Mouse (Mus musculus): ENCODE measurements around the gene Gm49388. TPM values are rescaled to one million over a fixed set of nuclear protein-coding genes. Genes with fewer than 3 reads are reported as not detected.

The Gm49388 gene
- polyA plus RNA-seq, 1 experiment: 1.4 TPM

DNA sequence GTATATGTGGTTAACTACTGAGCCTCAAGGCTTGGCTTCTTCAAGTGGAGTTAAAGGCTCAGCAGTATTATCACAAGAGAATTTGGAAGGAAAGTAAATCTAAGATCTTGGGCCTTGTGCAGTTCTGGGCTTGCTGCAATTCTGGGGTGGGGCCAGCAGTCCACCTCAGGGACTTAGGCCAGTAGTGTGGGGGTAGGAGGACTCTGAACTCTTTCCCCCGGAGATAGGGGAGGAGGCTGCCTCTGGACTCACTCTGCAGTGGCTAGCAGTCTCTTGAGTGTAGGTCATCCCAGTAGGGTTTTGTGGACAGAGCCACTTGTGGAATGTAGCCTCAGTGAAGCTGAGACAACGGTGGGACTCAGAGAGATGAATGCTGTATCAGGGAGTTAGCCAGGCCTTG, 19.7 kb upstream of the Gm49388 start:
- Histone ChIP-seq H3K36me3 (ENCODE audit: control insufficient read depth, insufficient read depth) (peaks cover 43% of the 10 kb centered on the region), H3K27me3 (ENCODE audit: control insufficient read depth, insufficient read depth, insufficient read length) (no peaks in the 10 kb centered on the region), H3K4me3 (ENCODE audit: insufficient read depth, poor library complexity, severe bottlenecking) (no peak overlapping the region), H3K79me3 (ENCODE audit: low read depth) (no peaks in the 10 kb centered on the region), H3K79me2 (ENCODE audit: control insufficient read depth, insufficient read depth) (peaks cover 7% of the 10 kb centered on the region), H3ac (ENCODE audit: control insufficient read depth, insufficient read length, low read depth) (no peak overlapping the region)
- TF ChIP-seq CEBPB (IDR thresholded peaks at IDR 0.05; ENCODE audit: low read depth) (no peak), CTCF (IDR thresholded peaks at IDR 0.05; ENCODE audit: control insufficient read depth, insufficient read depth, insufficient read length) (no peak), MYOD1 (IDR thresholded peaks at IDR 0.05; ENCODE audit: control insufficient read depth, insufficient read length, low read depth) (no peak), FOSL1 (IDR thresholded peaks at IDR 0.05; ENCODE audit: insufficient read depth, low read length, poor library complexity, severe bottlenecking) (no peak), MYOG (IDR thresholded peaks at IDR 0.05; ENCODE audit: control insufficient read depth, extremely low read depth, insufficient read length) (no peak), MAX (IDR thresholded peaks at IDR 0.05) (no peak), USF1 (IDR thresholded peaks at IDR 0.05; ENCODE audit: low read depth) (no peak)

DNA sequence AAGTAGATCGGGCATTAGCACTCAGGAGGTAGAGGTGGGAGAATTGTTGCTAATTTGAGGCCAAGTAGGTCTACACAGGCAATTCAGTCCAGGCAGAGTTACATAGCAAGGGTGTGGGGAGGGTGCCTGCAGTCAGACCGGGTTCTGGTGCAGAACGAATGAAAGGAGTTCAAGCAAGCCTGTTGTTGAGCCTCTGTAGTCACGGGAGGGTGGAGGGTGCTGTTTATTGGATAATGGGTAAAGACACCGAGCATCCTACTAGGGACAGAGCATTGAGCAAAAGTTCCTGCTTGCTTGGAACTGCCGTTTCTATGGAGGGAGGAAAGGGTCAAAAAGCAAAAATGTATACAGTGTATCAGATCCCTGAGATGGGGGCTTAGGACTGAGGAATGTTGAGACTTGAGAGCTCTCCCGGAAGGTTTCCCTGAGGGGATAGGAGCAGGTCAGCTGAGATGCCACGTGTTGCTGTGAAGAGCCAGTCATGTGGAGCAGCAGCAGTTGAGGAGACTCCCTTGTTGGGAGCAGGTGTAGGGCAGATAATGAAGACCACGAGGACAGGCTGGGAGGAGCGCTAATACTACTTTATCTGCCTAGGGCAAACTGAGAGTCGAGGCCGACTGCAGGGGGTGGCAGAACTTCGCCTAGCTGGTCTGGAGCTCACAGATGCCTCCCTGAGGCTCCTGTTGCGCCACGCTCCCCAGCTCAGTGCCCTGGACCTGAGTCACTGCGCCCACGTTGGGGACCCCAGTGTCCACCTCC, 18.4 kb upstream of the Gm49388 start:
- Histone ChIP-seq H3K4me3 (ENCODE audit: insufficient read depth, poor library complexity, severe bottlenecking) (no peak overlapping the region), H3K79me2 (ENCODE audit: control insufficient read depth, insufficient read depth) (peaks cover 12% of the 10 kb centered on the region), H3K36me3 (ENCODE audit: control insufficient read depth, insufficient read depth) (peaks cover 37% of the 10 kb centered on the region), H3K27me3 (ENCODE audit: control insufficient read depth, insufficient read depth, insufficient read length) (no peaks in the 10 kb centered on the region), H3K79me3 (ENCODE audit: low read depth) (no peaks in the 10 kb centered on the region), H3ac (ENCODE audit: control insufficient read depth, insufficient read length, low read depth) (no peak overlapping the region)
- TF ChIP-seq CTCF (IDR thresholded peaks at IDR 0.05; ENCODE audit: control insufficient read depth, insufficient read depth, insufficient read length) (no peak), MAX (IDR thresholded peaks at IDR 0.05) (no peak), USF1 (IDR thresholded peaks at IDR 0.05; ENCODE audit: low read depth) (no peak), MYOD1 (IDR thresholded peaks at IDR 0.05; ENCODE audit: control insufficient read depth, insufficient read length, low read depth) (no peak), CEBPB (IDR thresholded peaks at IDR 0.05; ENCODE audit: low read depth) (no peak), MYOG (IDR thresholded peaks at IDR 0.05; ENCODE audit: control insufficient read depth, extremely low read depth, insufficient read length) (no peak), FOSL1 (IDR thresholded peaks at IDR 0.05; ENCODE audit: insufficient read depth, low read length, poor library complexity, severe bottlenecking) (no peak)

DNA sequence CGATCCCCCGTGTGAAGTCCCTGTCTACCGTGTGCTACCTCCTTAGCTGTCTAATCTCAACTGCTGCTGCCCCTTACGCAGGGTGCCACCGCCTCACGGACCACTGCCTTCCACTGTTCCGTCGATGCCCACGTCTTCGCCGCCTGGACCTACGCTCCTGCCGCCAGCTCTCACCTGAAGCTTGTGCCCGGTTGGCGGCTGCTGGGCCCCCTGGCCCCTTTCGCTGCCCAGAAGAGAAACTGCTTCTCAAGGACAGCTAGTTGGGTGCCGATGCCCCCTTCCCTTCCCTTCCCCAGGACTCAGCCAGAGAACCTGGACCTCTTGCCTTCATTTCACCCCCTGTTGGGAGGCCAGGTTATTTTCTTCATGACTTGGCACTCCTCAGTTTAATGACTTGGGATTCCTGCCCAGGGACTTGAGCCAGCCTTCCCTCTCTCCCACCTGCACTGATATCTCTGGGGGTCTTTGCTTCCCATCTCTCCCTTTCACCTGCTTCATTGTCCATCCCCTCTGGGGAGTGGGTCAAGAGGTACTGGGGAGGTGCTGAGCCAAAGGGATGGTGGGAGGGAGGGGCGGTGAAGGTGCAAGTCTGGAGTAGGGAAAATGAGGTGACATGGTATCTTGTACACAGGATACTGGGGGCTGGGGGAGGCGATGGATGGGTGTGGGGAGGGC, 17.6 kb upstream of the Gm49388 start:
- Histone ChIP-seq H3K27me3 (ENCODE audit: control insufficient read depth, insufficient read depth, insufficient read length) (no peaks in the 10 kb centered on the region), H3K79me2 (ENCODE audit: control insufficient read depth, insufficient read depth) (peaks cover 12% of the 10 kb centered on the region), H3K4me3 (ENCODE audit: insufficient read depth, poor library complexity, severe bottlenecking) (no peak overlapping the region), H3ac (ENCODE audit: control insufficient read depth, insufficient read length, low read depth) (no peak overlapping the region), H3K36me3 (ENCODE audit: control insufficient read depth, insufficient read depth) (peaks cover 32% of the 10 kb centered on the region), H3K79me3 (ENCODE audit: low read depth) (no peaks in the 10 kb centered on the region)
- no peak for TF ChIP-seq MAX (IDR thresholded peaks at IDR 0.05)
- no peak for TF ChIP-seq CTCF (IDR thresholded peaks at IDR 0.05; ENCODE audit: control insufficient read depth, insufficient read depth, insufficient read length)
- TF ChIP-seq FOSL1 (IDR thresholded peaks at IDR 0.05; ENCODE audit: insufficient read depth, low read length, poor library complexity, severe bottlenecking): no peak
- no peak for TF ChIP-seq USF1 (IDR thresholded peaks at IDR 0.05; ENCODE audit: low read depth)
- TF ChIP-seq MYOD1 (IDR thresholded peaks at IDR 0.05; ENCODE audit: control insufficient read depth, insufficient read length, low read depth): no peak
- TF ChIP-seq CEBPB (IDR thresholded peaks at IDR 0.05; ENCODE audit: low read depth): no peak
- no peak for TF ChIP-seq MYOG (IDR thresholded peaks at IDR 0.05; ENCODE audit: control insufficient read depth, extremely low read depth, insufficient read length)

DNA sequence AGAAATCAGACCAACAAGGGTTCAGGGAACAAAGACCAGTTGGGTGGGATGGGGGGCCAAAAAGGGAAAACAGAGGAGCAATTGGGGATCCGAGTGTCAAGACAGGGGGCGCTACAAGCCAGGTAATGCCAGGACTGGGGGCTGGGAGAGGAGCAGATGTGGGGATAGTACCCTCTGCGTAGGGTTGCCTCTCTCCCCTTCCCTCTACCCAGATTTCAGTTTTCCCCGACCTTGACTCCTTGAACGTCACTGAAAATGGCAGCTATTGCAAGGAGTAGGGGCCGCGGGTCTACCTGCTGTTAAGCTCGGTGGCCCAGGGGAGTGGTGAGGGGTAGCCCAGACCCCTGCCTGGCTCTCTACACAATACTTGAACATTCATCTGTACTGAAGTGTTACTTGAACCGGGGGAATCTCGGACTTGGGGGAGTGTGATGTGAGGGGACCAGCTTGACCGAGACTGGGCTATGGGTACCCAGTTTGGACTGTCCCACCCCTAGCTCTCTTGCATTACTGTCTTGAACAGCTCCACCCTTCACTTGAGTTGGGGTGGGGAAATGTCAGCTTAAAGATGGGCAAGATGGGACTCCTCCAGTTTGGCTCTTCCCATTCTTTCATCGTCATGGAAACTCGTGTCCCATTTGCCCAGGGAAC, 16.9 kb upstream of the Gm49388 start:
- H3K79me2 ChIP-seq (ENCODE audit: control insufficient read depth, insufficient read depth): peaks cover 12% of the 10 kb centered on the region
- H3K79me3 ChIP-seq (ENCODE audit: low read depth): no peaks in the 10 kb centered on the region
- no peak overlapping the region for H3K4me3 ChIP-seq (ENCODE audit: insufficient read depth, poor library complexity, severe bottlenecking)
- H3K27me3 ChIP-seq (ENCODE audit: control insufficient read depth, insufficient read depth, insufficient read length): no peaks in the 10 kb centered on the region
- no peak overlapping the region for H3ac ChIP-seq (ENCODE audit: control insufficient read depth, insufficient read length, low read depth)
- TF ChIP-seq MYOD1 (IDR thresholded peaks at IDR 0.05; ENCODE audit: control insufficient read depth, insufficient read length, low read depth): no peak
- no peak for TF ChIP-seq CEBPB (IDR thresholded peaks at IDR 0.05; ENCODE audit: low read depth)
- TF ChIP-seq USF1 (IDR thresholded peaks at IDR 0.05; ENCODE audit: low read depth): no peak
- no peak for TF ChIP-seq CTCF (IDR thresholded peaks at IDR 0.05; ENCODE audit: control insufficient read depth, insufficient read depth, insufficient read length)
- no peak for TF ChIP-seq FOSL1 (IDR thresholded peaks at IDR 0.05; ENCODE audit: insufficient read depth, low read length, poor library complexity, severe bottlenecking)
- no peak for TF ChIP-seq MYOG (IDR thresholded peaks at IDR 0.05; ENCODE audit: control insufficient read depth, extremely low read depth, insufficient read length)
- TF ChIP-seq MAX (IDR thresholded peaks at IDR 0.05): no peak
- peaks cover 27% of the 10 kb centered on the region for H3K36me3 ChIP-seq (ENCODE audit: control insufficient read depth, insufficient read depth)

DNA sequence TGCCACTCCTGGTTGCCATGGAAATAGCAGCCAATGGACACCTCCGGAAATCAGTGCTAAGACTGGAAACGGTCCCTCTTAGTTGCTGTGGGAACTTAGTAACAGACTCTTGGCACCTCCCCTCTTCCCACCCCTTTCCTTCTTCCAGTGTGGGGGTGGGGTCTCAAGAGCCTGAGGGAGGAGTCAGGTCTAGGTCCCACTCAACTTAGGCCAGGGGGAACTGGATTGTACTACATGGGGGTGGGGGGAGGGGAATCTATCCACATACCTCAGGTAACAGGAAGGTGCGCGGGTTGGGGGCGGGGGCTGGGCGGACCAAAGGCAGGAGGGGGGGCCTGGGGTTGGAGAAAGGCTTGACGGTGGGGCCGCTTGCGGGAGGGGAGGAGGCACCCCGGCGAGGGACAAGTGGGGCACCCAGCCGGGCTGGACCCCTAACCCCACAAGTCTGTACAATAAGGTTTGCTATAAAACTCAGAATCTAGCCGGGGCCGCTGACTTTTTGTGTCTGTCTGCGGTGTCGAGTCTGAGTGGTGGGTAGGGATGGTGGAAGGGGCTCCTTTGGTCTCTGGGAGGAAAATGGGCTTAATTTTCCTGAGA, 16.3 kb upstream of the Gm49388 start:
- TF ChIP-seq FOSL1 (IDR thresholded peaks at IDR 0.05; ENCODE audit: insufficient read depth, low read length, poor library complexity, severe bottlenecking) (no peak), MYOG (IDR thresholded peaks at IDR 0.05; ENCODE audit: control insufficient read depth, extremely low read depth, insufficient read length) (no peak), MAX (IDR thresholded peaks at IDR 0.05) (no peak), CTCF (IDR thresholded peaks at IDR 0.05; ENCODE audit: control insufficient read depth, insufficient read depth, insufficient read length) (no peak), USF1 (IDR thresholded peaks at IDR 0.05; ENCODE audit: low read depth) (no peak), CEBPB (IDR thresholded peaks at IDR 0.05; ENCODE audit: low read depth) (no peak), MYOD1 (IDR thresholded peaks at IDR 0.05; ENCODE audit: control insufficient read depth, insufficient read length, low read depth) (no peak)
- peak overlapping the region; percentile 37 for H3K4me3 ChIP-seq (ENCODE audit: insufficient read depth, poor library complexity, severe bottlenecking)
- peaks cover 12% of the 10 kb centered on the region for H3K79me2 ChIP-seq (ENCODE audit: control insufficient read depth, insufficient read depth)
- H3K27me3 ChIP-seq (ENCODE audit: control insufficient read depth, insufficient read depth, insufficient read length): no peaks in the 10 kb centered on the region
- H3K36me3 ChIP-seq (ENCODE audit: control insufficient read depth, insufficient read depth): peaks cover 22% of the 10 kb centered on the region
- H3K79me3 ChIP-seq (ENCODE audit: low read depth): no peaks in the 10 kb centered on the region
- H3ac ChIP-seq (ENCODE audit: control insufficient read depth, insufficient read length, low read depth): no peak overlapping the region

Measured in C2C12 (cell line).